Mouse (Mus musculus) stomach, embryonic 16.5 days (tissue): ENCODE results near the gene Chrm4. TPM values are rescaled to one million over a fixed set of nuclear protein-coding genes. Genes with fewer than 3 reads are reported as not detected.

ENCODE experiments used
- ATAC-seq: fragments of 200-750 bp; cut with Nextera tagmentation; 2 replicates; pipeline ENCODE4 v1.8.0; 2017; ENCODE audit warnings: moderate number of reproducible peaks, moderate TSS enrichment; ENCODE audit not compliant: insufficient read depth, low FRiP score
- H3K27ac ChIP-seq: fragments of 300-500 bp; sonication (generic); 2 replicates; pipeline ENCODE4 v1.5.1; 2014; ENCODE audit warnings: low read length
- H3K27me3 ChIP-seq: fragments of 300-500 bp; sonication (generic); 2 replicates; pipeline ENCODE4 v1.6.1; 2014; ENCODE audit warnings: low read length, control low read depth, mixed read lengths; ENCODE audit not compliant: control insufficient read depth, insufficient read depth
- H3K36me3 ChIP-seq: fragments of 300-500 bp; sonication (generic); 2 replicates; pipeline ENCODE4 v1.6.1; 2014; ENCODE audit warnings: low read length; ENCODE audit not compliant: control insufficient read depth, insufficient read depth
- H3K4me1 ChIP-seq: fragments of 300-500 bp; sonication (generic); 2 replicates; pipeline ENCODE4 v1.6.1; 2014; ENCODE audit warnings: low read length, control low read depth, mixed read lengths; ENCODE audit not compliant: control insufficient read depth, insufficient read depth
- H3K4me2 ChIP-seq: fragments of 300-500 bp; sonication (generic); 2 replicates; pipeline ENCODE4 v1.6.1; 2014; ENCODE audit warnings: low read depth, low read length, mixed read lengths
- H3K4me3 ChIP-seq: fragments of 300-500 bp; sonication (generic); replicated peaks from 2 replicates; pipeline ENCODE4 v1.5.1; 2014; ENCODE audit warnings: mild to moderate bottlenecking, low read length
- H3K9ac ChIP-seq: fragments of 300-500 bp; sonication (generic); 2 replicates; pipeline ENCODE4 v1.6.1; 2014; ENCODE audit warnings: low read length
- H3K9me3 ChIP-seq: fragments of 300-500 bp; sonication (generic); replicated peaks from 2 replicates; pipeline ENCODE4 v1.6.1; 2016; ENCODE audit warnings: low read length, control low read depth; ENCODE audit not compliant: control insufficient read depth
- WGBS: fragments of 180-500 bp; shearing (Covaris S2); extraction: QIAGEN DNeasy Blood & Tissue Kit; methylation state at CpG from one replicate; pipeline ENCODE4 v1.1.7; 2014; 5-methylcytosine and 5-hydroxymethylcytosine counted together
- microRNA-seq: library from miRNA; unstranded; fragments of <30 nt; microRNA quantifications from one replicate; pipeline ENCODE4, GENCODE M21; 2016
- polyA plus RNA-seq: library from polyadenylated mRNA; unstranded; fragments of >200 nt; fragmentation: Nextera tagmentation; extraction: Ambion mirVana; gene quantifications from 2 replicates; pipeline ENCODE4 v1.2.1, GENCODE M21; 2015

The Chrm4 gene
- polyA plus RNA-seq, 1 experiment from 2014 or later = 0.27 TPM

DNA sequence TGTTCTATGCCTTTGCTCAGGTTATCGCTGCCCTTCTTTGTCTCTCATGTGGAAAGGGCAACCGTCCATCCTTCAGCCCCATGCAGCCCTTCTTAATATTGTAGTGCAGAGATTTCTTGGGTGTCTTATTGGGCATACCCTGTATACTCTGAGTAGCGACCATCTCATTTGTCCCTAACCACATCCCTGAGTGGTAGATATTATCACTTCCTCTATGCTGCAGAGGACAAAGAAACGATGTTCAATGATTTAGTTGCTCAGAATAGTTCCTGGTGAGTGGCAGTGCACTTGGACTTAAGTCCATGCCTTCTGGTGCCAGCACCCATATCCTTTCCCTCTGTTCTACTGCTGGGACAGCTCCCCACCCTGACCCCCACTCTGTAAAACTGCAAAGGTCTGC, 50.9 kb downstream of the Chrm4 start:
- Histone ChIP-seq H3K4me2 (no peak overlapping the region), H3K36me3 (0 out of 2 replicates have a peak, but pooled peaks cover 8% of the 10 kb centered on the region), H3K9me3 (no peaks in the 10 kb centered on the region), H3K9ac (no peak overlapping the region; the same call in 1 of the 2 replicates), H3K27me3 (peaks cover 25% of the 10 kb centered on the region), H3K27ac (peak overlapping the region; percentile 38; the same call in 1 of the 2 replicates), H3K4me1 (peaks cover 18% of the 10 kb centered on the region), H3K4me3 (no peak overlapping the region)
- no peak for ATAC-seq
- WGBS = 70% methylated on average over 4 of the region's 4 CpGs

Small RNAs within 50 kb of the gene (microRNA-seq; reads per million reads assigned to microRNA genes)
- not detected for gene Mir6999

Other genes with a start within 250 kb of the Chrm4 start
- gene Atg13, start 216.7 kb upstream of the Chrm4 start, polyA plus RNA-seq = 27.6 and 29.6 TPM in 2 replicates
- gene Harbi1, start 216.4 kb upstream of the Chrm4 start, polyA plus RNA-seq = 20.6 and 21.2 TPM in 2 replicates
- gene Ambra1, start 197.1 kb upstream of the Chrm4 start, polyA plus RNA-seq = 15.0 and 15.8 TPM in 2 replicates
- 458 and 550 TPM in 2 replicates for gene Mdk, start 5.0 kb downstream of the Chrm4 start, polyA plus RNA-seq
- 0.83 and 0.91 TPM in 2 replicates for gene Gm9821, start 18.5 kb downstream of the Chrm4 start, polyA plus RNA-seq
- 34.9 and 38.3 TPM in 2 replicates for gene Dgkz, start 48.6 kb downstream of the Chrm4 start, polyA plus RNA-seq
- 21.7 and 24.5 TPM in 2 replicates for gene Creb3l1, start 97.3 kb downstream of the Chrm4 start, polyA plus RNA-seq
- gene Phf21a, start 165.9 kb downstream of the Chrm4 start, polyA plus RNA-seq = 21.2 and 23.8 TPM in 2 replicates